Mouse (Mus musculus) thymus, adult 2 months (tissue): ENCODE results near the gene Slc25a39.

ENCODE experiments used
- CTCF ChIP-seq: fragments of 200-500 bp; IDR thresholded peaks from 2 replicates; pipeline ENCODE4 v1.5.1; 2012; ENCODE audit warnings: mild to moderate bottlenecking, control low read depth, low read length, moderate library complexity, borderline replicate concordance; ENCODE audit not compliant: control insufficient read depth, poor library complexity, insufficient read depth; ENCODE audit errors: extremely low read depth
- POLR2A ChIP-seq: fragments of 200-500 bp; IDR thresholded peaks from 2 replicates; pipeline ENCODE4 v1.6.1; 2012; ENCODE audit warnings: mild to moderate bottlenecking, low read length, control low read depth, moderate library complexity; ENCODE audit not compliant: control insufficient read depth, poor library complexity, insufficient read depth; ENCODE audit errors: extremely low read depth

DNA sequence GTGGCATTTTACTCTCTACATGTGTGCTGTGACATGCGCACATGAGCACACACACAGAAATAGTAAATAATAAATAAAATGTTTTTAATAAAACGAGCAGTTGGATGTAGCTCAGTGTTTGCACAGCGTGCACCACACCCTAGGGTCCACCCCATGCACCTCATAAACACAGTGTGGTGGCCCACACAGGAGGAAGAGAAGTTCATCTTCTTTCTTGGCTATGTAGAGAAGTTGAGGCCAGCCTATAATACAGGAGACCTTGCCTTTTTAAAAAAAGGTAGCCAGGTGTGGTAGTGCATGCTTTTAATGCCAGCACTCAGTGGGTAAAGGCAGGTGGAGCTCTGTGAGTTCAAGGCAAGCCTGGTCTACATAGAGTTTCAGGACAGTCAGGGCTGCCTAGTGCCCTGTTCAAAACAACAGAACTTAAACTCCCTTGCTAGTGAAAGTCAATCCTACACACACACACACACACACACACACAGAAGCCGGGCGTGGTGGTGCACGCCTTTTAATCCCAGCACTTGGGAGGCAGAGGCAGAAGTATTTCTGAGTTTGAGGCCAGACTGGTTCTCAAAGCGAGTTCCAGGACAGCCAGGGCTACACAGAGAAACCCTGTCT is 33.5 kb downstream of the Slc25a39 start:
- TF ChIP-seq POLR2A (no peak), CTCF (no peak)
